Mouse (Mus musculus): ENCODE data around the gene Myh3.

Myh3 gene

DNA sequence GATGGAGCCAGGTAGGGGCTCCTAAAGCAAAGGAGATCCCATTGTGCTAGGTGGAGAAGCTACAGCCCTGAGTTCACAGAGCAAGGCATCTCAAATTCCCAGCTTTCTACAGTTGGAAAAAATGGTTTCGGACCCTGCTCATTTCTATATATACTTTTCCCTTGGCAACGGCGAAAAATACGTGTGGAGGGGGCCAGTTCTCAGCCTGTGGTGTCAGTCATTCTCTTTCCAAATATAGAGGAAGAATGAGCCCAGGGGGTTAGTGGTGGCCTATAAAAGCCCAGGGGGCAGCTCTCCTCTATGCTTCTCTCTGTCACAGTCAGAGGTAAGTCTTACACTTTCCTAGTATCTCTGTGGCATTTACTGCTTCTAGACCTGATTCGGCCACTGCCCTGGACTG is at the start of gene Myh3:
Gene Myh3, plus strand, starts transcription at position 301 of the 400 bp plus-strand sequence.
- DNase-seq (ENCODE audit: low spot score in 2 of 2) = no peak

DNA sequence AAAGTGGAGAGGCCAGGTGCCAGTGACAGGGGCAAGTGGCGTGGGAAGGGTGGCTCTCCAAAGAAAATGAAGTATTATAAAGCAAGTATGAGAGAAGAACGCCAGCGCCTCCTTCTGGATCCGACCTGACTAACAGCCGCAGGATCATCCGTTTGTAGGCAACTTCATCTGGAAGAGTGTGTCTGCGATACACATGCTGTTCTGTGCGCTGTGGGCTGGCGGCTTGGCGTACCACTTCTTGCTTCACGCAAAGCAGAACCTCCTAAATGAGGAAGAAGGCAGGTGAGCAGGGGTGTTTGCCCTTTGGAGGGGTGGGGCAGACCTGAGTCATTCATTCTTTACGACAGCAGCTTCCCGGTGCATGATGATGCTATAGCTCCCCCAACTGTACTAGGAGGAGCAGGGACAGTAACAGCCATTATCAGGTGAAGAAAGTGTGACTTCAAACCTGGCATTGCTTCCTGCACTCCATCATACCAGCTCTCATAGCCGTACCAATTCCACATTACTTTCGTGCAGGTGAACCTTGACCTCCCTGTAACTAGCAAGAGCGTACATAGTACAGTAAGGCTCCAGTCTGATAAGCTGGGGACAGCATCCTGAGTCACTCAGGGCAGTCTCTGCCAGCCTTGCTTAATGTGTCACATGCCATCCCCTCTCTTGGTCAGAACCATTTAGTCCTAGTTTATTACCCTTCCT is 47.0 kb upstream of the Myh3 start:
- no peak for DNase-seq (ENCODE audit: low spot score in 2 of 2)

DNA sequence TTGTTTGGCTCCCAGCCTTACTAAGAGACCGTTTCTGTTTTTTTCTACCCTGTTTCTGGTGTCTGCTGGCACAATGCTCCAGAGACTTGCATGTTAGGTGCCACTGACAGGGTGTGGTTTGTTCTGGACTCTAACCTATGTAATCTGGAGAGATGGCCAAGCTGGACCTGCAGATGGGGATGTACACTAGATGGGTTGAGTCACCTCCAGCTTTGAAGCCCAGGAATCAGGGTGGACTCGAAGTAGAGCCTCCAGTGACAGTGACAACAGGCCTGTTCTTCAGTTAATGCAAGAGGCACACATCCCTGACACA is 46.5 kb upstream of the Myh3 start:
- no peak for DNase-seq (ENCODE audit: low spot score in 2 of 2)

DNA sequence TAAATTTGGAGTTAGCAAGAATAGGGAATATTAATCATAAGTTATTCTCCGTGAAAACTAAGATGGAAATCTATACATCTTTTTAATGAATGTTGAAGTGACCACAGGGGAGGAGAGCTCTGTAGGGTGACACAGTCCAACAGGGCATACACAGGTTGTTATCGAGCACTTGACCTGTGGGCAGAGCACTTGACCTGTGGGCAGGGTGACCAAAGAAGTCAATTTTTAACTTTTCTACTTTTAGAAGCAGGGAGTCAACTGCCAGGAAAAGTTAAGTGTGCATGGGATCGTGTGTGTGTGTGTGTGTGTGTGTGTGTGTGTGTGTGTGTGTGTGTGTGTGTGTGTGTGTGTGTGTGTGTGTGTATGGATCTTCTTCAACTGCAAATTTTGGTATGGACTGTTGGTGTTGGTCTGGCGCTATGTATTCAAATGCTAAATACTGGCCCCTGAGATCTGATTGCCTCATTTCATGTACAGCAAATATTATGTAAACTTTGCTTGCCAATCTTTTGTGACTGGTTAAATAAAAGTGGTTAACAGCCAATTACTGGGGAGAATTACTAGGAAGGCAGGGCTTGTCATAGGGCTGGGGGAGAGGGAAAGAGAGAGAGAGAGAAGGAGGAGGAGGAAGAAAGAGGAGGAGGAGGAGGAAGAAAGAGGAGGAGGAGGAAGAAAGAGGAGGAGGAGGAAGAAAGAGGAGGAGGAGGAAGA is 43.2 kb upstream of the Myh3 start:
- DNase-seq (ENCODE audit: low spot score in 2 of 2) = no peak

DNA sequence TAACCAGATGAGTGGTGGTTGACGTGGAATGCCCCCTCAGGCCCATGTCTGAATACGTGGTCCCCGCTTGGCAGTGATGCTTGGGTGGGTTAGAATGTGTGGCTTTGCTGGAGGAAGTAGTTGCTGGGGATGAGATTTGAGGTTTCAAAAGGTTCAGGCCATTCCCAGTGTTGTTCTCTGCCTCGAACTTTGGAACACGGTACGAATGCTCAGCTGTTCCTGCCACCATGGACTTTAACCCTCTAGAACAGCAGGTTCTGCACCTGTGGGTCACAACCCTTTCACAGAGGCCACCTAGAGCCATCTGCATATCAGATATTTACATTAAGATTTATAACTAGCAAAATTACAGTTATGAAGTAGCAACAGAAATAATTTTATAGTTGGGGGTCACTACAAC is 41.9 kb upstream of the Myh3 start:
- DNase-seq (ENCODE audit: low spot score in 2 of 2) = no peak

DNA sequence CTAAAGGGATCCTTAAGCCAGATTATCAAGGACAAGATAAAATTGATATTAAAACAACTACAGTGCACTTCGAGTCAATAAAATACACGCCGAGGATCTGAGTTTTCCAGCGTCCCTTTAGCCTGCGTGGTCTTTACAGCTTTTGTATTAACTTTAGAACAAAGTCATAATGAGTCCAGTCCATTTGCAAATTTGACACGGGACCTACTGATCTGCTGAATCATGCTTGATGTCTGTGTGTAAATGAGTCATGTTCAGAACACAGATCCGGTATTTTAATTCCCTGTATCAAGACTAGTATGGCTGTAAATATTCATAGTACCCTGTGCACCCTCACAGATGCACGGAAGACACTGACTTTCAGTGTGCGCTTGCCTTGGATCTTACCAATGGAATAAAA is 41.2 kb upstream of the Myh3 start:
- DNase-seq (ENCODE audit: low spot score in 2 of 2) = no peak

DNA sequence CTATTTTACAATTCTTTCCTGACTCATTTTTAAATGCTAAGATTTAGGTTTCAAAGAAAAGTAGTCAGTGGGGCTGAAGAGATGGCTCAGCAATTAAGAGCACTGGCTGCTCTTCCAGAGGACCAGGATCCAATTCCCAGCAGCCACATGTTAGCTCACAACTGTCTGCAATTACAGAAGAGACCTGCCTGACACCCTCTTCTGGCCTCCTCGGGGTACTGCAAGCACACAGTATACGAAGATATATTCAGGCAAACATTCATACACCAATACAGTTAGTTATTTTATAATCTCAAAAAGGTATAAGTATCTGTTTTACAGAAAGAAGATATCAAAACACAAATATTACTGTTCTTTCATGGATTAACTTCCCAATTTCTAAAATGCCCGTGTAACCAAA is 38.3 kb upstream of the Myh3 start:
- DNase-seq (ENCODE audit: low spot score in 2 of 2) = no peak

DNA sequence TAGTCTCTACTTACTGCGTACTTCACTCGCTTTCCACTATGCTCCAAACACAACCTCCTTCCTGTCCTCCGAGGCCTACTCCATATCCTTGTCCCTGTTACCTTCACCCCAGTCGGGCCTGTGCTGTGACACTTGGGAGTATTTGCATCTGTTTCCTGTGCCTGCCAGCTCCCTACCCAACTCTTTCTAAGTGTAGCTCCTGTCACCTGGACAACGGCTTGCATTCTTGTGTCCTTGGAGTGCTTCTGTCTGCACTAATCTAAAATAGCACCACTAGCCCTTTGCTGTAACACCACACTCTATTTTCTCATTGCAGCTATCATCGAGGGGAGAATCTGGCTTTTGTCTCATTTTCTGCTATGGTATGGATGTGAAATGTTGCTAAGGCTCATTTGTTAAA is 37.6 kb upstream of the Myh3 start:
- DNase-seq (ENCODE audit: low spot score in 2 of 2) = no peak

DNA sequence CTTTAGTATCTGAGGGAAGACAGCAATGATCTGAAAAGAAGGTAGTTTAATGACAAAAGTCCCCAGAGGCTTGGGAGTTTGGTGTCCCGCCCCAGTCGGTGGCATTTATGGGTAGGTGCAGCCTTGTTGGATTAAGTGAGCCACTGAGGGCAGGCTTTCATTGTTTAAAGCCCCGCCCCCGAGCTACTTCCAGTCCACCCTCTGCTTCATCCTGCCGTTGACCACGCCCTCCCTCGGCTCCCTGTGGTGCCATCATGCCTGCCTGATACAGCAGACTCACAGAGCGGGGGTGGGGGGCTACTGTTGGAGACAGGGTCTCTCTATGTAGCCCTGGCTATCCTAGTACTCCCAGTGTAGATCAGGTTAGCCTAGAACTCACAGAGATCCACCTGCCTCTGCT is 35.1 kb upstream of the Myh3 start:
- DNase-seq (ENCODE audit: low spot score in 2 of 2) = no peak

DNA sequence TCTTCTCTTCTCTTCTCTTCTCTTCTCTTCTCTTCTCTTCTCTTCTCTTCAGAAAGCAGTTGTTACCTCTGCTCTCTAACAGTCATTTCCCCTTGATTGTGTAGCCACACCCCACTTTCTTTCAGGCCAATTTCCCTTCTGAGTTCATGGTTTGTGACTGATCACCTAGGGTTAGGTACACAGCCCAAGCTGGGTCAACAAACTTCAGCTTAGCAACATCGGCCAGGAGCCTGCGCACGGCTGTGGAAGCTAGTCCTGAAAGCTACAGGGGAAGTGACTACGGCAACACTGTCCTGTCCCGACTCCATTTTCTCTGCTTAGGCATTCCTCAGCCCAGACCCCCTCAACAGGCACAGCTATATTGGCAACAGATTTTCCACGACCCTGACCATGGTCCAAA is 33.1 kb upstream of the Myh3 start:
- peak in 1 of 2 experiments; percentile 21 for DNase-seq (ENCODE audit: low spot score in 2 of 2)

DNA sequence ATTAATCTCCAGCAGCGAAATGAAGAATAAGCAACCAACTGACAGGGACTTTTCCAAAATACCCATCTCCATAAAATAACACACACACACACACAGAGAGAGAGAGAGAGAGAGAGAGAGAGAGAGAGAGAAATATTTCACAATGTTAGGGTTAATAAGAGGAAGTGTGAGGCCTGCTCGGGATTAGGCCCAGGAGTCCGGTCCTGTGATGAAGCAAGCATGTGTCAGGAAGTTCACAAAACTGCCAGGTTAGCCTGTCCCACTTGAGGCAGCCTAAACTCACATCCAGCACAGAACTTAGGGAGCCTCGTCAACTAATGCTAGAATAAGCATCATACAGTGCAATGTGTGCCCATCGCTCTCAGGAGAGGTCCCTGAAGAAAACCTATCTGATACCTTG is 30.9 kb upstream of the Myh3 start:
- no peak for DNase-seq (ENCODE audit: low spot score in 2 of 2)

DNA sequence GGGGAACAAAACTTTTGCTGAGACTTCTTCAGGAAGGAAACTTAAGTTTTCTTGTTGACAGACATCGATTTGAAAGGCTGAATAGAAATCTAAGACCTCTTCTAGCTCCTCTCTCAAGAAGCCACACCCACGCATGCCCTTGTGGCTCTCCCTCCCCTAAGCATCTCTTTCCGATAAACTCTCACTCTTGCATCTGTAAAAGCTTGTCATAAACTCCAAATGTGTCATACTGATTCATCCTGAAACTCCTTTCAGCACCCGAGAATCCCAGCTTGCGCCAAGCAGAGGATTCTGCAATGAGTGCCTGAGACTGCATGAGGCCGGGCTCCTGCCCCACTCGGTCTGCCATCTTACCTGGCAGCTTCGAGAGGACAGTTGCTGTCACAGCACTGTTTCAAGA is 29.6 kb upstream of the Myh3 start:
- DNase-seq (ENCODE audit: low spot score in 2 of 2) = no peak

DNA sequence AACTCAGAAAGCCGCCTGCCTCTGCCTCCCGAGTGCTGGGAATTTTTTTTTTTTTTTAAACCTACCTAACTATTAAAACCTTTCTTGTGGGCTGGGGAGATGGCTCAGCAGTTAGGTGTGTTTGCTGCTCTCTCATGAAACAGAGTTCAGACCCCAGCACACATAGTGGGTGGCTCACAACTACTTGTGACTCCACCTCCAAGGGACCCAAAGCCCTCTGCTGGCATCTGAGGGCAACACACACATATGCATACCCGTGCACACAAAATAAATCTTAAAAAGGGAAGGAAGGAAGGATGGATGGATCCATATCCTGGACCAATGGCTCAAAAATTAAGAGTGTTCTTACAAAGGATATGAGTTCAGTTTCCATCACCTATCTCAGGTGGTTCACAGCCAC is 28.8 kb upstream of the Myh3 start:
- DNase-seq (ENCODE audit: low spot score in 2 of 2) = no peak

DNA sequence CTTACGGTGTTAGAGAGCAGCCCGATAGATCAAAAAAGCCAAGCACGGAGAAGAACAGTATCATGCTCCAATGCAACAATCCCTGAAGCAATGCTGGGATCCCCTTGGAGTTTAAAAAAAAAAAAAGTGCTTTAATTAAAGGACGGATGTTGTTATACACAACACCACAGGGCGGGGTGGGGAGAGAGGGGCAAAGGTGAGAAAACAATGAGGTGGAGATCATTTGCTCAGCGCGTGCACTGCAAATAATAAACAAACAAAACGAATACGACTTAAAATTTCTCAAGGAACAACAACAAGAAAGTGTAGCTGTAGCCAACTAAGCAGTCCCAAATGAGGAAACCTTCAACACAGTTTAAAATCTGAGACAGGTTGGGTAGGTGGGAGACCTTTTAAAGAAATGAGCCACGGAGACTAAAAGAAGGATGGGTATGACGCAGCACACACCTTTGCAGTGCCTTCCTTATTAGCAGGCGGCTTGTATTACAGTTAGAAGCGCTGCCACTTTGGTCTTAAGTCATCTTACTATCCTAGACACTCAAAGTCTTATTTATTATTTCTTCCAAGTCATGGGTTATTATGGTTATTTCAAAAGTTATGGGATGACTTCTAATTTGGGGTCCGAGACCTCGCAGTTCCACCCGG is 26.3 kb upstream of the Myh3 start:
- DNase-seq (ENCODE audit: low spot score in 2 of 2) = no peak

DNA sequence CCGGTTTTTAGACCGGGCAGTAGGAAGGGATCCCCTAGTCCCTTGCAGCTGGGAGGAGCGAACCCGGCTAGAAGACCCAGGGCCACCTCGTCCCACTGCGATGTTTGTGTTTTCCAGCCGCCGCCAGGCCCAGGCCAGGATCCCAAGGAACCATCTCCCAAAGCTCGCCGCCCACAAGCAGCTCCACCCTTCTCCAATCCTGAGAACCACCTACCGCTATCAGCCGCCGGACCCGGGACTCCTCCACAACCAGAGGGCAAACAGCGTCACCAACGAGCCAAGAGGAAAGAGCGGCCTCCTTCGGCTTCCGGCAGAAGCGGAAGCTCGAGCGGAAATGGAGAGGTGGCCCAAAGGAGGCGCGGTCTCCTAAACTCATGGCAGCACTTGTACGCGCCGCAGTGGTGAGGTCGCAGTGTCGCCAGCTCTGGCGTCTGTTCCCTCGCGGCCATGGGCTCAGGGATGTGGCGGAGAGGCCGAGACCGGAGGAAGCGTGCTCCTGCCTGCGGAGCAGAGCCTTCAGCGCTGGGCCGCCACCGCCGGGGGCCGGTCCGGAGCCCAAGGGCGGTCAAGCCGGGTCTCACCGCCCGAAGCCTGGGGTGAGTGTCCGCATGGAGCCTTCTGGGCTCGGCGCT is 25.7 kb upstream of the Myh3 start, which contains the start of the genes Adprm and Sco1:
Gene Adprm, minus strand, starts transcription at position 274 of the 632 bp plus-strand sequence.
Gene Sco1, plus strand, starts transcription at position 350 of the 632 bp plus-strand sequence.
- peak; percentile 86 to 91 for DNase-seq (ENCODE audit: low spot score in 2 of 2)

DNA sequence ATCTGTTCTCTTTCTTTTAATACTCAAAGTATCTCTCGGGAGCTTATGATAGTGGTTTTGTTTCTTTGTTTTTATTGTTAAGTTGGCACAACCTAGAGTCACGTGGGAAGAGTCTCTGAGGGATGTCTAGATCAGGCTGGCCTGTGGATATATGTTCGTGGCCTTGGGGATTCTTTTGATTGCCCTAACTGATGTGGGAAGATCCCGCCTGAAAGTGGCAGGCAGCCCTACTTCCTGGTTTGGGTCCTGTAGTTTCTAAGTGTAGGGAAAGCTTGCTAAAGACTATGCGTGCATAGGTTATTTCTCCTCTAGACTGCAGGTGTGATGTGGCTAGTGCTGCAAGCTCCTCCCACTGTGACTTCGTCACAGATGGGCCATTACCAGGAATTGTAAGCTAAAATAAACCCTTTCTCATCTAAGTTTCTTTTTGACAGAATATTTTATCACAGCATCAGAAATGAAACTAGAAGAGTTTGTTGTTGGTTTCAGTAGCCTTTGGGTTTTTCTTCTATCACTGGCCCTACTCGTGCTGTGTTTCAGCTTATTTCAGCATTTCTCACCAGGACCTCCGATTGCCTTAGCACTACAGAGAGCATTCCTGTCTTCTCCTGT is 23.2 kb upstream of the Myh3 start:
- no peak for DNase-seq (ENCODE audit: low spot score in 2 of 2)

DNA sequence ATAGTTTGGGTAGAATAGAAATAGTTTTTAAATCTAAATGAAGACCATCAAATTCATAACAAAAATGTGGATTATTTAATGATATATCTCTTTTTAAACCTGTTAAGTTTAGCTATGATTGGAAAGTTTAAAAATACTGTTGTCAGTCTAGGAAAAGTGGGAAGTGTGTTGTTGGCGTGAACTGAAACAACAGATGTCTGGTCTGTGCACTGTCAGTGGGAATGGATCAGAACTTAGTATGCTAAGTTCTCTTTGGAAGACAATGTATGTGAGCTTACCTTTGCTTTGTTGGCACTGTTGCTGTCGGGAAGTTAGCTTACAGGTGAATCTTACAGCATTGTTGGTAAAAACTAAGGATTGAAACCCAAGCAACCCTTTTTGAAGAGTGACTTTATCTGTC is 16.8 kb upstream of the Myh3 start:
- no peak for DNase-seq (ENCODE audit: low spot score in 2 of 2)

DNA sequence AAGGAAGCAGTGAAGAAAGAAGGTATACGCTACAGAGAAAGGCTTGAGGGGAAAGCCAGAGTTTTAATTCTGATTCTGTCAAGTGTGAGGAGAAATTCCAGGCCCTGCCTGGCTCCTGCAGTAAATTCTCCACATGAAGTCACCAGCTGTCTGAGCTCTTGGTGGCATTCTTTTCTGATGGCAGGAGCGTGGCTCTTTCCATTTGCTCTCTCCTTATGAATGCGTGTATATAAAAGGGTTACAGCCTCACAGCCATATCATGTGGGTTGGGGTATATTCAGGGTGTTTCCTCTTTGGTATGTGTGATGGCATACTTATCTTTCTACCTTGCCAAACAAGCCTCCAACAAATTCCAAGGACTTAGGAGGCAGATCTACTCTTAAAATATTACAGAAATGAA is 15.4 kb upstream of the Myh3 start:
- DNase-seq (ENCODE audit: low spot score in 2 of 2) = no peak

DNA sequence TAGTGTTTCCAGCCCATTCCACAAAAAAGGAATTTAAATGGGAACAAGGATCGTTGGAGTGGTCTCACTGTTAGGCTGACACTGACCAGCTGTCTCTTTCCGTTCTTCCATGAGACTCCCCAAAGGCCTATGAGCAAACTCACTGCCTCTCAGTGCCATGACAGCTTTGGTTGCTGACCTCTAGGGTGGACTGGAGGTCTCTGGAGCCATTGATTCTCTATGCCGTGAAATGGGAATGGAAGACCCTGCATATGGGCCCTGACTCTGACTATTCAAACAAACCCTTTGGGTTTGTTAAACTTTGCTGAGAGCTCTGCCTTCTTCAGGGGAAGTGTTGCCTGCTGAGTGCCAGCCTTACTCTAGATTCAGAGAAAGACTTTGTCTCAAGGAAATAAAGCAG is 10.4 kb upstream of the Myh3 start:
- no peak for DNase-seq (ENCODE audit: low spot score in 2 of 2)

DNA sequence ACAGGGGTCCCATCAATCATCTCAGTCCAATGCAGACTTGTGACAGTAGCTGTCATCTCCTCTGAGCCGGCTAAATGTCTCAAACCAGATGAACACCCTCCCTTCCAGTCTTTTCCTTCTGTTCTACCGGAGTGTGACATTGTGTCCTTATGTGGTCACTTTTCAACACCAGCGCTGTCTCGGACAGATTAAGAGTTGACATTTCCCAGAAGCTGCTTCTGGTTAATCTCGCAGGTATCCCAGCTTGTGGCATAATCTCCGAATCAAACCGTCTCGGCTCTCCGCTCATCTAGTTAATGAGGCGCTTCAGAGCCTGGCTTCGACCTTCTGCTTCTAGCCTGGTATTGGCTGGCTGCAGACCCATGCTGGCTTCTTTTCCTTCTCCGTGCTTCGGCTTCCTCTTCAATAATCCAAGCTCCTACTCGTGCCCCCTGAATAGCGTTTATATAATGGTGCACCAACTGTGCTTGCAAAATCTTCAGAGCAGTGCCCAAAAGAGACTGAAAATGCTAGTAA is 5.4 kb upstream of the Myh3 start:
- DNase-seq (ENCODE audit: low spot score in 2 of 2) = no peak

DNA sequence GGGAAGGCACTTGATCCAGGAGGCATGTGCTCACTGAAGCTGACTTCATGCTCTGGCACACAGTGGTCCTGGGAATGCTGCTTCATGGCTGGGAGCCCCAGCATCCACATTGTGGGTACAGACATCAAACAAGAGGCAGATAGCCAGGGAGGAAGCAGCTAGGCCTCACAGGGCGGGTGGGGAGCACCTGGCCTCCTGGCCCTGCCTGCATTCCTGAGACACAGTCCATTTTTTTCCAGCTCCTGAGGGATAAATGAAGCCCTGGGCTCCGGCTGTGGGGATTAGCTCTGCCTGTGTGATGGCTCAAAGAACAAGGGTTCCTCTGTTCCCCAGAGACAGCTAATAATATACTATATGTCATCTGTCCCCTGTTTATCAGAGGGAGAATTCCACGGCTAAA is 3.1 kb upstream of the Myh3 start:
- DNase-seq (ENCODE audit: low spot score in 2 of 2) = no peak

DNA sequence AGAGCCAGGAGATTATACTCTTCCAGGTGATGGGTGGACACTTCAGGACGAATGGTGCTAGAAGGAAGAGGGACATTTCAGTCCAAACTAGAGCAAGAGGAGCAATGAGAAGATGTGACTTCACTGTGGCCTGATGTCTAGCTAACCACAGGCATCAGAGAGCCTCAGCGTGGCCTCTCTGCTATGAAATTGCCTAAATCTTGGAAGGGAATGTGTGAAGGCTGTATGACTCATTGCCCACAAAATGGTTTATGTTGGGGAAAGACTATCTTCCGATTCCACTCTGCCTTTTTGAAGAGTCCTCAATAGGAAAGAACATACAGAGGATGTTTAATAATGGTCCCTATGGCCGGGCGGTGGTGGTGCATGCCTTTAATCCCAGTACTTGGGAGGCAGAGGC is 1.3 kb upstream of the Myh3 start:
- no peak for DNase-seq (ENCODE audit: low spot score in 2 of 2)

Data from urinary bladder, postnatal 36 days (tissue).